Mouse (Mus musculus) G1E (cell line): ENCODE data around the gene Sccpdh. TPM values are rescaled to one million over a fixed set of nuclear protein-coding genes. Genes with fewer than 3 reads are reported as not detected.

Source experiments
- ATAC-seq: 2 replicates; pipeline ENCODE4 v1.8.0; 2016; ENCODE audit warnings: mild to moderate bottlenecking; ENCODE audit not compliant: insufficient number of reproducible peaks, poor library complexity, low FRiP score, severe bottlenecking; ENCODE audit errors: extremely low read depth
- DNase-seq: peaks from one replicate; pipeline ENCODE4 v3.0.0; 2012; ENCODE audit warnings: low spot score
- H3K27me3 ChIP-seq: 2 replicates; pipeline ENCODE4 v1.6.1; 2012; ENCODE audit warnings: mild to moderate bottlenecking, low read length, inconsistent platforms; ENCODE audit not compliant: insufficient read depth
- H3K36me3 ChIP-seq: replicated peaks from 2 replicates; pipeline ENCODE3; 2012; ENCODE audit warnings: mild to moderate bottlenecking, inconsistent platforms
- H3K4me1 ChIP-seq: 2 replicates; pipeline ENCODE4 v1.6.1; 2012; ENCODE audit warnings: low read depth, low read length, inconsistent platforms, mixed read lengths; ENCODE audit not compliant: insufficient read depth
- H3K4me3 ChIP-seq: 2 replicates; pipeline ENCODE4 v1.5.1; 2012; ENCODE audit warnings: low read depth, mild to moderate bottlenecking, inconsistent platforms, low read length, moderate library complexity, mixed read lengths
- H3K9me3 ChIP-seq: replicated peaks from 2 replicates; pipeline ENCODE4 v1.6.1; 2012; ENCODE audit warnings: inconsistent platforms
- CTCF ChIP-seq: IDR thresholded peaks from 2 replicates; pipeline ENCODE4 v1.5.1; 2012; ENCODE audit warnings: low read depth, low read length, inconsistent platforms, mixed read lengths
- GATA1 ChIP-seq: IDR thresholded peaks from 2 replicates; pipeline ENCODE4 v1.6.1; 2012; ENCODE audit warnings: borderline replicate concordance, low read length, inconsistent platforms, mixed read lengths
- GATA2 ChIP-seq: IDR thresholded peaks from 2 replicates; pipeline ENCODE4 v1.6.1; 2012; ENCODE audit warnings: low read depth, low read length, inconsistent platforms, borderline replicate concordance
- POLR2AphosphoS5 ChIP-seq: IDR thresholded peaks from 2 replicates; pipeline ENCODE4 v1.6.1; 2012; ENCODE audit warnings: low read depth, low read length, inconsistent platforms; ENCODE audit not compliant: insufficient replicate concordance
- TAL1 ChIP-seq: conservative IDR thresholded peaks from 2 replicates; pipeline ENCODE4 v1.6.1; 2012; ENCODE audit warnings: low read depth, low read length, inconsistent platforms, mixed read lengths
- polyA plus RNA-seq: library from polyadenylated mRNA; stranded (reverse); fragments of >175 nt; gene quantifications from 2 replicates; pipeline ENCODE4 v1.2.3, GENCODE M21; 2012
- total RNA-seq, 2 experiments: library from RNA; stranded (forward) in 1 of 2; stranded (reverse) in 1 of 2; fragments of 200-1000 nt in 1 of 2; fragments of >200 nt in 1 of 2; fragmentation: Nextera tagmentation in 1 of 2; gene quantifications; 2 replicates each; pipeline ENCODE4 v1.2.3; 2014 to 2017

Gene Sccpdh
- total and polyA plus RNA-seq, 3 experiments: 11.9 to 110 (median 72.8) TPM

- DNase-seq (no peak), ATAC-seq (no peak)
- Histone ChIP-seq H3K27me3 (no peaks in the 10 kb centered on the region), H3K4me1 (peaks cover 34% of the 10 kb centered on the region), H3K9me3 (no peaks in the 10 kb centered on the region), H3K4me3 (no peak overlapping the region), H3K36me3 (peaks cover 66% of the 10 kb centered on the region)
- TF ChIP-seq GATA1 (no peak), GATA2 (no peak), POLR2AphosphoS5 (no peak), TAL1 (no peak), CTCF (no peak)
Observed at GRCm38 (mm10) chr1:179686348-179686747, 18.3 kb downstream of the Sccpdh start.

DNA sequence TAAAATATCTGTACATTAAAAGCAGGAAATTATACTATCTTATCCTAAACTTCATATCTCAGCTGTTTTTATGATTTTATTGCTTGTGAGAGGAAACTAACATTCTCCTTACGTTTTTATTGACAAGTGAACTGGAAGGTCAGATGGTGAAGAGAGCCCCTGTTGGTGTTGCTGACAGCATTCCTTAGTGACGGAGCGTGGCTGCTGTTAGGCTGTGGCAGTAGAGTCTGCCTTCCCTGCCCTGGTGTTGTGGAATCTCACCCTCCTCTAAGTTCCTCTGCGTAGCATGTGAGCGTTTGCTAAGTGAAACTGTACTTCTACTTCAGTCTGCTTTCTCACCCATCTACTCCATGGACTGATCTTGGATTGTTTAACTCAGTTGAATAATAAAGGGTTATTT is 18.8 kb downstream of the Sccpdh start:
- Histone ChIP-seq H3K4me3 (no peak overlapping the region), H3K9me3 (no peaks in the 10 kb centered on the region), H3K27me3 (no peaks in the 10 kb centered on the region), H3K36me3 (peaks cover 63% of the 10 kb centered on the region), H3K4me1 (peaks cover 30% of the 10 kb centered on the region)
- ATAC-seq (no peak), DNase-seq (no peak)
- TF ChIP-seq CTCF (no peak), GATA1 (no peak), TAL1 (no peak), GATA2 (no peak), POLR2AphosphoS5 (no peak)

DNA sequence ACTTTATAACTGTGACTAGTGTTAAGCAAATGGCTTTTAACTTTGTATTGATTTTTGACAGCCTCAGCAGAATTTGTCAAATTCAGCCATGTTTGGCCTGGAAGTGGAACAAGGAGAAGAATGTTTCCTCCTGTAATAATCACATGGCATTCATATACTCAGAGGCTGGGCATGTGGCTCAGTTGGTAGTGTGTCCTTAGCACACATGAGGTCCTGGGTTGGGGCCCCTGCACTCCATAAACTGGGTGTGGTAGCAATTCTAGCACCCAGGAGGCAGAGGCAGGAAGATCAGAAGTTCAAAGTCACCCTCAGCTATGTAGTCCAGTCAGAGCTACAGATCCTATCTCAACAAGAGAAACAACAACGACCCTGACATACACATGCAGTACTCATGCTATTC is 19.3 kb downstream of the Sccpdh start:
- Histone ChIP-seq H3K36me3 (peaks cover 59% of the 10 kb centered on the region), H3K4me3 (no peak overlapping the region), H3K9me3 (no peaks in the 10 kb centered on the region), H3K4me1 (peaks cover 25% of the 10 kb centered on the region), H3K27me3 (no peaks in the 10 kb centered on the region)
- TF ChIP-seq GATA1 (no peak), CTCF (no peak), GATA2 (no peak), POLR2AphosphoS5 (no peak), TAL1 (no peak)
- DNase-seq (no peak), ATAC-seq (no peak)

GRCm38 (mm10) chr1:179687966-179688365 is 20.0 kb downstream of the Sccpdh start:
- ATAC-seq (no peak), DNase-seq (no peak)
- H3K9me3 ChIP-seq: no peaks in the 10 kb centered on the region
- peaks cover 56% of the 10 kb centered on the region for H3K36me3 ChIP-seq
- no peak overlapping the region for H3K4me3 ChIP-seq
- TF ChIP-seq GATA1 (no peak), GATA2 (no peak), POLR2AphosphoS5 (no peak), TAL1 (no peak), CTCF (no peak)
- peaks cover 20% of the 10 kb centered on the region for H3K4me1 ChIP-seq
- H3K27me3 ChIP-seq: no peaks in the 10 kb centered on the region

- Histone ChIP-seq H3K27me3 (no peaks in the 10 kb centered on the region), H3K4me1 (peaks cover 16% of the 10 kb centered on the region), H3K4me3 (no peak overlapping the region), H3K9me3 (no peaks in the 10 kb centered on the region), H3K36me3 (peaks cover 52% of the 10 kb centered on the region)
- no peak for TF ChIP-seq TAL1
- TF ChIP-seq CTCF: no peak
- TF ChIP-seq POLR2AphosphoS5: no peak
- no peak for TF ChIP-seq GATA1
- TF ChIP-seq GATA2: no peak
- no peak for DNase-seq
- no peak for ATAC-seq
Observed at GRCm38 (mm10) chr1:179688415-179688814, 20.4 kb downstream of the Sccpdh start.

GRCm38 (mm10) chr1:179688914-179689313 is 20.9 kb downstream of the Sccpdh start:
- Histone ChIP-seq H3K9me3 (no peaks in the 10 kb centered on the region), H3K36me3 (peaks cover 47% of the 10 kb centered on the region), H3K27me3 (no peaks in the 10 kb centered on the region), H3K4me1 (peaks cover 13% of the 10 kb centered on the region), H3K4me3 (no peak overlapping the region)
- ATAC-seq: no peak
- DNase-seq: no peak
- no peak for TF ChIP-seq GATA1
- TF ChIP-seq CTCF: no peak
- TF ChIP-seq TAL1: no peak
- no peak for TF ChIP-seq GATA2
- no peak for TF ChIP-seq POLR2AphosphoS5

GRCm38 (mm10) chr1:179689479-179689878 is 21.5 kb downstream of the Sccpdh start:
- no peak for DNase-seq
- Histone ChIP-seq H3K4me1 (peaks cover 16% of the 10 kb centered on the region), H3K9me3 (no peaks in the 10 kb centered on the region), H3K27me3 (no peaks in the 10 kb centered on the region), H3K36me3 (peaks cover 43% of the 10 kb centered on the region), H3K4me3 (no peak overlapping the region)
- TF ChIP-seq CTCF (no peak), GATA1 (no peak), POLR2AphosphoS5 (no peak), GATA2 (no peak), TAL1 (no peak)
- no peak for ATAC-seq
